Mouse (Mus musculus): Measurements from ENCODE around the gene Cfap221.
A peak's percentile ranks its signal among the peaks of the same experiment; 100 is the strongest.

Gene Cfap221

DNA sequence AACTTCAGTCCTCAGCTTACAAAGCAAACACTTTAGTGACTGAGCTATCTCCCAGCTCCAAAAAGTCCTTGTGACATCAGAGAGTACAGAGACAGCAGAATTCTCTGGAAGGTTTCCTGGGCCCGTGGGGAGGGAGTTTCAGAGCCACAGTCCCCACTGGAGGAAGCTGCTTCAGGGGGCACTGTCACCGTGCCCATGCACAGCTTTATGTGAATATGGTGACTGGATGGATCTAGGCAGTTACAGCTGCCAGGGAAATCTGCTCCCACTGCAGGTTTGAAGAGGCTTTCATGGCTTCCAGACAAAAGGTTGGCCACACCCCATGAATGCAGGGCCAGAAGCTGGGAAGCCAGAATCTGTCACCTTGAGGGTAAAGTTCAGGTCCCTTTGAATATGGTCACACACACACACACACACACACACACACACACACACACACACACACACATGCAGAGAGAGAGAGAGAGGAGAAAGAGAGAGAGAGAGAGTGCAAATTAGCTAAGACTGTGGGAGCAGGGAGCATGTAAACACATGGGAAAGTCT lies 89.8 kb downstream of the Cfap221 start:
- DNase-seq (ENCODE audit: low read depth, low spot score), result no peak

DNA sequence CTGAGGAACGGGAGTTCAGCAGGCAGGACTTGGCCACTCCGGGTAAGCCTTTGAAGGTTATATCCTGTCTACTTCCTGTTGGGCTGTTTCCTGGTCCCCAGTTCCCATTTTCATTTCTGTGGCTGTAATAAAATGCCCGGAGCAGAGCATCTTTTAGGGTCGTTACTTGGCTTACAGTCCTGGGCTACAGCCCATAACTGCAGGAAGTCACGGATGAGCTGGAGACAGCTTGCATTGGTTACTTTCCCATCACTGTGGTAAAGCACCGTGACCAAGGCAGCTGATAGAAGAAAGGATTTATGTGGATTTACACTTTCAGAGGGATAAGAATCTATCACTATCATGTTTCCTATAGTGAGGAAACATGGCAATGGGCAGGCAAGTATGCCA lies 93.8 kb downstream of the Cfap221 start:
- DNase-seq (ENCODE audit: low read depth, low spot score), result no peak

DNA sequence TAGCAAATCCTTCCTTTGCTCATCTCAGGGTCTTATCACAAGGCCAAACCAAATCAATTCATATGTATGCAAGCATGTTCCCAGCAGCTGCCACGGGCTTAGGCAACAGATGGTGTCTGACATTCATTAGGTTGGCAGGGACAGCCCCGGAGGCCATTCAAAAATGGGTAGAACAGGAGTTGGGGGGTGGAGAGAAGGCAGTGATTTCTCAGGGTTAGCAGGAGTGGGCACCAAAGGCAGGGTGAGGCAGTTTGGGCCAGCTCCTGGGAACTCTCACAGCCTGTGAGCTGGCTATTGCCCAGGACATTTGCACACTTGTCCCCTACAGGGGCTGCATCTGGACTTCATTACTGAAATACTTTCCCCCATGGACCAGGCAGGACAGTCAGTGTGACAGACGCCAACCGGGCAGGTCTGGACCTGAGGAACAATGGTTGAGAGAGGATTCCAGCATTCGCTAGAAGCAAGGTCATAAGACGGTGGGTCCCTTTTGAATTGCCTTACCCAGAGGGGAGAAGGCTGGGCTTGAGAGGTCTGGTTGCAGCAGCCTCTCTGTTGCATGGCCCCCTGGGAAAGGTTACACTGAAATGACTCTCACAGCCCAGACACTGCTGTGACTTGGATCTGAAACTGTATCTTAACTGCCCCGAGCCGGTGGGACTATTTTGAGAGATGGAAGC lies 94.3 kb downstream of the Cfap221 start:
- DNase-seq (ENCODE audit: low read depth, low spot score), result no peak

DNA sequence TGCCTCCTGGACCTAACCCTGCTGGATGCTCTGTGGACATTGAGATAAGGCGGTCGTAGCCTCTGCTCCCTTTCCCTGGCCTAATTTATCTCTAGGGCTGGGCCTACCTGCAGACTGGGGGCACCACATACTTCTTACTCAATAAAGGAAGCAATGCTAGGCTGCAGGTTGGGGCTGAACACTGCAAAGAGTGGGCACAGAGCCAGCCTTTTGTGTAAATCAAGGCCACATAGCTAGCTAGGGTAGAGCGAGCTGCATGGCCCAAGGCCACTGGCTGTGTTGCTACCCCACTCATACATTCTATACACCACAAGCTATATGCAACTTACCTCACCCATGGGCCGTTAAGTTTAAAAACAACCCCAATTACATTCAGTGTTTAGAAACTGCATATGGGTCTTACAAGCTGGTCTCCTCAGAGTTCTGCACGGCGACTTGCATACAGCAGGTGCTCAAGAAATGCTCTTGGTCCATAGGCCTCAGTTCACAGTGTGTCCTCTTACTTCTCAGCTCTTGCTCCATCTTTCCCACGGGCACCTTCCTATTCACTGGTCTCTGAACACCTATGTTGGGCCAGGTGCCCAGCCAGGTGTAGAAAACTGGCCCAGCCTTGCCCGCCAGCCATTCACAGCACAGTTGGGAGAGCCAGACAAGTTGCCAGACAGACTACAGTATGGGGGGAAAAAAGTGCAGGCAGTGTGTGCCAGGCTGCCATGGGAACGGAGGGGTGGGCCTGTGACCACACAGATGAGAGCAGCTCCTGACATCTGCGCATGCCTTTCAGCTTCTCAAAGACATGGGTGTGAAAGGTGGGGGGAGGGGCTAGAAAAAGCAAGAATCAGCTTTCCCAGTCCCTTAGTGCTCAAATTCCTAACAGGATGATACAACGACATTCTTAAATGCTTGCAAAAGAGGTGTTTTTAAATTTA lies 97.6 kb downstream of the Cfap221 start:
- DNase-seq (ENCODE audit: low read depth, low spot score), result no peak

DNA sequence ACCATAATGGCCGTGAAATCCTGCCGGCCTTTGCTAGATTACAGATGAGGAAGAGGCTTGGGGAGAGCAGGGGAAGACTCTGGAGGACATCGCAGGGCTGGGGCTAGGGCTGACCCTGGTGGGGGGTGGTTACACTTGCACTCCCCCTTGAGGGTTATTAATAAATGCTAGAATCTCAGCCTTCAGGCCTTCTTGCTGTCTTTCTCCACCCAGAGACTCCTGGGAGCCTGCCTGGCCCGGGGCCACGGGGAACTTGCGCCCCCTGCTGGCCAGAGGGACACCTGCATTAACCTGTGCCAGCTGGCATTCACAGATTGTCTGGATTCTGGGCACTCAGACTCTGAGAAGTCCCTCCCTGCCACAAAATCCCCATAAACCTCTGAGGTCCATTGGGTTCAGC lies 102.1 kb downstream of the Cfap221 start:
- DNase-seq (ENCODE audit: low read depth, low spot score), result no peak

DNA sequence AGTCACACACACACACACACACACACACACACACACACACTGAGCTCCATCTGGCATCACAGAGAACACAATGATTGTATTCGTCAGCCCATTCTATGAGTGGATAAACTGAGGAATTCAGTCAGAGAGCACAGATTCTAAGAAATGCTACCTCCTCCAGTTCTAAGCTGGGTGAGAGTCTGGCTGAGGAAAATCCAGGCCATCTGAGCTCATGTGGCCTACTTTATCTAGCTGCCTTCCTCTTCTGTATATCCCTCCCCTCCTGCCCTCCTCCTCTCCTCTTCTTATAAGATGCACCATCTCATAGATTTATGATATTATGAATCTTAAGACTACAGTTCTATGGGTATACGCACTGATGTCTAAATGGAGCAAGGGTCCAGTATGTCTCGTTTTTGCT lies 103.4 kb downstream of the Cfap221 start:
- no peak for DNase-seq (ENCODE audit: low read depth, low spot score)

DNA sequence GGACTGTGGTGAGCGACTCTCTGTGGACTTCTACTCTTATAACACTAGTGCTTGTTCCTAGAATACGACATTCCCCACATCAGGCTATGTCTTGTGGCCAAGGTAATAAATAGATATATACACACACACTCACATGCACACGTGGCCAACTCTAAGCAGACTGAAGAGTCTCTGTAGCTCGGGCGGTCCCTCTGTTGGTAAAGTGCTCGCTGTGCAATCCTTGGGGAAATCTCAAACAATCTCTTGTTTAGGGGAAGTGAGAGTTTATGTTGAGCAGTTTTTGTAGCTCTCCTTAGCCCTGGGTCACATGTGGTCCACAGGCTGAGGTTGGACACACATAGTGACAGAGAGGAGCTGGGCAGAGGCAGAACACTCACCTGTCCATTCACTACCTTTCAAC lies 104.1 kb downstream of the Cfap221 start:
- DNase-seq (ENCODE audit: low read depth, low spot score), result no peak

DNA sequence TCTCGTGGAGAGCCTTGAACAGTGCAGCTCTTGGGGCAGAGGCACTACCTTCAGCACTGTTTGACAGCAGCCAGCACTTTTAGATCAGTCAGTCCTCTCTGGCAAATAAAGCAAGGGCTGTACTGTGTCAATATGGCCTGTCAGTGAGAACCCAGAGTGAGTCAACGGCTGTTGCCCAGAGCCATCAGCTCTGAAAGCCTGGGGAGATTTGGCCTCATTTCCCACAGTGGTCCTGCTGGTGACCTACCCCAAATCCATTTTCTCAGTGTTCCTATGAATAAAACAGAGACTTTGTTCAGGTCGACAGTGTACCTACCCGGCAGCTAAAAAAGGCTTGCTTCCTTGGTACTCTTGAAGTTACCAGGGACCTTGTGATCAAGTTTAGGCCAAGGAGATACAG lies 105.2 kb downstream of the Cfap221 start:
- DNase-seq (ENCODE audit: low read depth, low spot score), result no peak

DNA sequence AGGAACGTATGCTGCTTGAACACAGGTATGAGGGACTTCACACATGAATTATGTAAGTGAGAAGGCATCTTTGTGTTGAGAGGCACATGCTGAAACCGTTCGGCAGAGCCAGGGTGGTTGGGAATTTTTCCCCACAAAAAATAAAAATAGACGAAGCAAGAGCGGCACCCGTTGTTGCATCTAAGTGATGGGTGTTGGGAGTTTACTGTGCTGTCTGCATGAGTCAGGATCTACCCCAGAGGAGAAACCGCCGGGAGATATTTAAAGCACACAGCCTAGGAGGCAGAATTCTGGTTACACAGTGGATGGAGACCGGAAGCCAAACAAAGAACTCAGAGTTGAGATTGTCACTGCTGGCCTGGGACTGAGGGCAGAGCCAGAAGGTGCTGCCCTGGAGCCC lies 105.9 kb downstream of the Cfap221 start:
- DNase-seq (ENCODE audit: low read depth, low spot score), result peak; percentile 81

DNA sequence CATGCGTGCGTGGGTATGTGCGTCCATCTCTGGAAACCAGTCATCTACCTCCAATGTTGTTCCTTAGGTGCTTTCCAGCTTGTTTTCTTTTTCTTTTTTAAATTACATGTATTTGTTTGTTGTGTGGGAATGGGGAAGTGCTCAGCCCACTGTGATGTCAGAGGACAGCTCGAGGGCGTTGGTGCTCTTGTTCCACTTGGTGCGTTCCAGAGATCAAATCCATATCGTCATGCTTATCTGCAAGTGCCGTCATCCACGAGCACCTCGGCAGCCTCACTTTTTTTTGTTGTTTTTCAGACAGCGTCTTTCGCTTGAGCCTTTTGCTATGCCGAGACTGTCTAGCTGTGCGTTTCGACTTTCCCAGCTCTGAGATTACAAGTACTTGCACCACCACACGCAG lies 107.7 kb downstream of the Cfap221 start:
- DNase-seq (ENCODE audit: low read depth, low spot score), result no peak

DNA sequence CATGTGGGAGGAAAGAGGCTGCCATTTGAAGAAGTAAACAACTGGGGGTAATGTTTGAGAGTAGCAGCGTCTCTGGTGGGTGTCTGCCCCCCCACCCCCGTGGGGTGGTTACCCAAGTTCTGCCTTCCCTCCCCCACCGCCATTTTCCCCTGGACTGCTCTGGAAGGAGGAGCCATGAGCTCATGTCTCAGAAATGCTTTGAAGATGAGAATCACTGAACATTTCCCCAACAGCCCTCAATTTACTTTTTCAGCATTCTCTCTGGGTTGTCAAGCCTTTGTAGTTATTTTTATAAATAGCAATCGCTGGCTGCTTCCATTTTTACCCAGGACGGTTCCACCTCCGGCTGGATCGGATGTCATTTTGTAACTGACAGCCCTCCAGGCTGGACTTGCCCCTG lies 110.7 kb downstream of the Cfap221 start:
- DNase-seq (ENCODE audit: low read depth, low spot score), result no peak

DNA sequence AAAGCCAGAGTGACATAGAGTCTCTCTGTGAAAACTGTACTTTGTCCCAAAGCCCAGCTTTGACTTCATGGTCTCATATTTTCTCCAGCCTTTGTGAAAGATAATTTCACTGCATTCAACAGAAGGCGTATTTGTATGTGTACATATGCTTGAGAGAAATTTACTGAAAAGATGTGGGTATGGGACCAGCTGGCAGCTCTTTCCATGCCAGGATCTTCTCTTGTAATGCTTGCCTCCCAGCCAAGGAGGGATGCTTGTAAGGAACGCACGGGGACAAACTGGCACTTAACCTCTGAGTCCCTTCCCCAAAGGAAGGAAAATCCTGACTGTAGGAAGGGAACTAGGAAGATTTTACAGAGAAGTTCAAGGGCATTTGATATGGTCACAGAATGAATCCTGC lies 112.8 kb downstream of the Cfap221 start:
- DNase-seq (ENCODE audit: low read depth, low spot score), result peak; percentile 66

DNA sequence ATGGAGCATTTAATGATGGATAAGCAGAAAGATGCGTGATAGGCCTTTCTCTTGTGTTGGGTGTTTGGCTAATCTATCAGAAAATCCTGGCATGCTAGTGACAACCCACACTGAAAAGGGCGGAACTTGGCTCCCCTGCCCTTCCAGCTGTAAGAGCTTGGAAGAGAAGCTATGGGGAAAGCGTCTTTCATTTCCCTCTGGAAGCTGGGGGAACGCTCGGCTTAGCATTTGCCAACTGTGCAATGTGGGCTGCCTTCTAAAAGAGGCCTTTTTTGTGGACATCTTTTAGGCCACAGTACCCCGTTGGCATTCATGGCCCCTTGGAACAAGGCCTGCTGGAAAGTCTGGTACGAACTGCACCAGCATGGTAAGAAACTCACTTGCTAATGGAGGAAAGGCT lies 118.1 kb downstream of the Cfap221 start:
- peak; percentile 65 for DNase-seq (ENCODE audit: low read depth, low spot score)

DNA sequence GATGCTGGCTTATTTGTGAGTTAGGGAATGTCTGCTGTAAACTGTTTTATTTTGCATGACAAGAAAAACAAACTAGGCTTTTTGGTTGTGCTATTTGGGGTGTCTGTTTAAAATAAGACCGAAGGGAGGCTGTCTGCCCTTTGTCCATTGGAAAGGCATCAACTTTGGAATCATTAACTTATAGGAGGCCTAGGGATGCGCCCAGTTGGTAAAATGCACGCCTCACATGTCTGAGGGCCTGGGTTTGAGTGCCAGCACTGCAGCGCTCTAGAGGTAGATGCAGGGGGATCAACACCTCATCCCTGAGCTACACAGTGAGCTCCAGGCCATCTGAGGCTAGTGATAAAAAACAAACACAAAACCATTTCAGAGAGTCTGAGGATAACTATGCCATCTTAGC lies 119.6 kb downstream of the Cfap221 start:
- DNase-seq (ENCODE audit: low read depth, low spot score), result no peak
